Mouse (Mus musculus) C2C12 (cell line): Measurements from ENCODE around the gene 9530003J23Rik.

Experiments
- CEBPB ChIP-seq: IDR thresholded peaks from one replicate; pipeline ENCODE4 v1.6.1; 2011; ENCODE audit warnings: low read depth, mild to moderate bottlenecking, control low read depth, moderate library complexity
- CTCF ChIP-seq: IDR thresholded peaks from one replicate; pipeline ENCODE4 v1.5.1; 2011; ENCODE audit not compliant: control insufficient read depth, insufficient read depth, insufficient read length
- FOSL1 ChIP-seq: IDR thresholded peaks from one replicate; pipeline ENCODE4 v1.8.0; 2011; ENCODE audit warnings: mild to moderate bottlenecking, low read length; ENCODE audit not compliant: poor library complexity, insufficient read depth, severe bottlenecking
- MAX ChIP-seq: IDR thresholded peaks from one replicate; pipeline ENCODE4 v1.6.1; 2011; ENCODE audit warnings: mild to moderate bottlenecking, control low read depth
- MYOD1 ChIP-seq: IDR thresholded peaks from one replicate; pipeline ENCODE4 v1.6.1; 2011; ENCODE audit warnings: low read depth; ENCODE audit not compliant: control insufficient read depth, insufficient read length
- MYOG ChIP-seq: IDR thresholded peaks from one replicate; pipeline ENCODE4 v1.6.1; 2011; ENCODE audit not compliant: control insufficient read depth, insufficient read length; ENCODE audit errors: extremely low read depth
- USF1 ChIP-seq: IDR thresholded peaks from one replicate; pipeline ENCODE4 v1.6.1; 2011; ENCODE audit warnings: low read depth, mild to moderate bottlenecking, control low read depth, moderate library complexity

DNA sequence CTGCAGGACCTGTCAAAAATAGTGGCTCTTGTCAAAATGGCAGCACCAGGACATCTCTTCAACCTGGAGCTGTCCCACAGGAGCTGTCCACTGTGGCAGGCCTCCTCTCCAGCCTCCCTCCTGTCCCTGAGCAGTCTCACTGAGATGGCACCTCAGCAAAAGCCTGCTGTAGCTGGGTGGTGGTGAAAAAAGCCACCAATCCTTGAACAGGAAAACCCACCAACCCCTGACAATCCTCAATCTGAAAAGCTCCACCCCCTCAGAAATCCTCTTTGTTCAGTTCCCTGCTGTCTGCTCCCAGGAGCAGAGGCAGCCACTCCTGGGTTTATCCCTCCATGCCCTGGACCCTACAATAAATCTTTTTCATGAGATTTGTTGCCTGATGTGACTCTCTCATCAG lies 21.4 kb upstream of the 9530003J23Rik start:
- TF ChIP-seq CTCF = no peak
- no peak for TF ChIP-seq MAX
- TF ChIP-seq USF1 = no peak
- TF ChIP-seq CEBPB = no peak
- TF ChIP-seq MYOD1 = no peak
- no peak for TF ChIP-seq FOSL1
- no peak for TF ChIP-seq MYOG
